Mouse (Mus musculus) embryo, embryonic 11.5 days (tissue): Measurements from ENCODE around the gene Inpp4b.

ENCODE experiments used
- DNase-seq: peaks from one replicate; pipeline ENCODE4 v3.0.0-alpha.2; 2012; ENCODE audit warnings: low read depth, low spot score

Gene Inpp4b

DNA sequence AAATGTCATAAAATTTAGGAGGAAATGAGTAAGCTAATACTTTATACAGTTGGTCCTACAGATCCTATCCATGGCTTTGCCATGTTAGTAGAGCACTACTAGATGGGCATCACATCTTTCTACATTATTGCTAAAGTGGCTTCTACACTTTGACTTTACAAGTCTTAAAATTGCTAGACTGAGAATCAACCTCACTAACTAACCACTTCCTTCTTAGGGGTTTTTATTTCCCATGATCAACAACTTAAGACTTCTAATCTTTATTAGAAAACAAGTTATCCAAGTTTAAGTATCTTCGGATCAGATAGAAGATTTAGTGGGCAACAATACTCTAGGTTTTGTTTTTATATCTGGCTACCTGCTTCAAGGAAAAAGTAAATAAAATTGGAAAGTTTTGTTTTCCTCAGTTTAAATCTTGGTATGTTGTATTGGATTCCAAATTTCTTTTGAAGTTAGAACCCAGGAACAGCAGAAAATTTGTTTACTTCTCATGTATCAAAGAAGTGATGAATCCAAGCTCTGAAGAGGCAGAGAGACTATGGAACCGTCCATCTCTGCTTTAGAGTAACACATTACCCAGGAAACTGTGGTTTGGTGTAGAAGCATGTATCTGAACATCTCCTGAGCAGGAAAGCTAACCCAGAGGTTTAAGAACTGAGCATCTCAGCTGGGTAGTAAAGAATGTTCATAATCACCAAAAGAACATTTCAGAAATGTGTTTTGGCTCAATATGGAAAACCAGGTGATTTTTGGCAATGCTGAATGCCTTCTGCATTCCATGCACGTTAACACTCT lies 361.4 kb downstream of the Inpp4b start:
- no peak for DNase-seq

- no peak for DNase-seq
Observed at GRCm38 (mm10) chr8:81707436-81707835, 365.1 kb downstream of the Inpp4b start.

DNA sequence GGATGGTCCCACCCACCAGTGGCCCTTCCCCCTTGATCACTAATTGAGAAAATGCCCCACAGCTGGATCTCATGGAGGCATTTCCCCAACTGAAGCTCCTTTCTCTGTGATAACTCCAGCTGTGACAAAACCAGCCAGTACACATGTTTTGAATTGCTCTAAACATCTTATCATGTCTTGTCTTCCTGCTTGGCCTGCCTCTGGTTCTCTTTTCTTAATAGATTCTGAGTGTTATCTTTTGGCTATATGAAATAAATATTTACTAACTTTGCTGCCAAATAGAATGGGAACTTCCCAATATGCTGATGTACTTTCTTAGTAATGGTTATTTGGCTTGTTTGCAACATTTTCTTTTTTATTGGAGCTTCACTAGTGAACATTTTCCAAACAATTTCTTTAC lies 389.0 kb downstream of the Inpp4b start:
- DNase-seq, result no peak

GRCm38 (mm10) chr8:81735655-81736054 lies 393.3 kb downstream of the Inpp4b start:
- no peak for DNase-seq

DNA sequence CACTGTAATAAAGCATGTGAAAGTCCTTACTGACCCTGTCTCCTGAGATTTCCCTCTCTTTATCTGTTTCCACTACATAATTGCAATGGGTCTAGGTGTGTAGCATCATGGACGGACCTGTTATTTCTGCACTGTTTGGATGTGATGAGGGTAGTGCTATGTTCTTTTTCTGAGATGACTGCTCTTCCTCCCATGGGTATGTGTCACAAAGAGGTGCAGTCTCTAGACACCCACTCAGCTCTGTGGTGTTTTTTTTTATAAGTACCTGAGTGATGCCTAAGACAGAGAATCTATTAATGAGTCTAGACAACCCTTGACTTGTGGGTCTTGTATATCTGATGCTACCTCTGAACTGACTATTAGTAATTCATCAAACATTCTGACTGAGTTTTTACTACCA lies 393.7 kb downstream of the Inpp4b start:
- no peak for DNase-seq

GRCm38 (mm10) chr8:81742588-81742987 lies 400.2 kb downstream of the Inpp4b start:
- DNase-seq, result no peak

DNA sequence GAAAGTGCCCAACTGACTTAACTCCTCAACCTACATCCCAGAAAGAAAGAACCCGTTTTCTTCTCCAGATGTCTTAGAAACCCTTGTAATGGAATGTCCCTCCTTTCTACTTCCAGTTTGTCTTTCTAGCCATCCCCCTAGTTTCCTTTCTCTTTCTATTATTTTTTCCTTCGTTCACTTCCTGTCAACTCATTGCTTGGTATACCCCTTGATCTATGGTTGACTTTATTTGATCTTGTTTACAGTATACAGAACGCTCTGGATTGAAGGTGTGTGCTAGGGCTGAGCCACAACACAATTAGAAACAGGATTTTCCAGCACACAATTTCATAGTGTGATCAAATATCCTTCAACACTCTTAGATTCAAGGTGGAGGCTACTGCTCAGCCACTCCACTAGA lies 400.7 kb downstream of the Inpp4b start:
- no peak for DNase-seq

DNA sequence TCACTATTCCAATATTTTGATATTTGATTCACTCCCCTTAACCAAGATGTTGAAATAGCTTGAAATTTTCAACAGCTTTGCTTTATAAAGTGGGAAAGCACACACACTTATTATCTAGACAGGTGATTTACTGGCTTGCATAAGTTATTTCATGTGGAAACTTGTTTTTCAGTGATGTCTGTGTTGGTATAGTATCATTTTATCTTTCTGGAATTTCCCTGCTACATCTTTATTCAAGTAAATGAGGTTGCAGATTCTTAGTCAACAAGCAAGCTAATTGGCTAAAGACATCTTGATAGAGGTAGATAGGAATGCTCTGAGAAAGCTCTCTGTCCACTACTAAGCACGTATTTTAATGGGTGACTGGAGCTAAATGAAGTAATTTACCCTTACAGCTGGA lies 403.1 kb downstream of the Inpp4b start:
- no peak for DNase-seq

- DNase-seq, result no peak
Observed at GRCm38 (mm10) chr8:81751159-81751558, 408.8 kb downstream of the Inpp4b start.

DNA sequence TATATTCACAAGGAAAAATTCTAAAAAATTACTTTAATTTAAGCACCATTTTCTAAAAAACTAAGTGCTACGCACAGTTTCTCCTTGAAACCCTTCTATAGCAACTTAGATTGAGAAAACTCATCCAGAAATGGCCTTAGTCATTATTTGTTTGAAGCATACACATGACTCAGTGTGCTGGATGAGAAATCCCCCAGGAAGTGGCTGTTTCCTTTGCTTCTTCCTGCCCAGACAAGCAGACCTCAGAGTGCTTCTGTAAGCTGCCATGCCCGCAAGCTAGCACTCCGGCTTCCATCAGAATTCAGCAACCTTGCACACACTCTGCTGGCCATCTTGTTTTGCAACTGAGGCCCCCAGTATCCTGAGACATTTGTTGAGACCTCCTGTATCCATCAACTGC lies 414.3 kb downstream of the Inpp4b start:
- no peak for DNase-seq

DNA sequence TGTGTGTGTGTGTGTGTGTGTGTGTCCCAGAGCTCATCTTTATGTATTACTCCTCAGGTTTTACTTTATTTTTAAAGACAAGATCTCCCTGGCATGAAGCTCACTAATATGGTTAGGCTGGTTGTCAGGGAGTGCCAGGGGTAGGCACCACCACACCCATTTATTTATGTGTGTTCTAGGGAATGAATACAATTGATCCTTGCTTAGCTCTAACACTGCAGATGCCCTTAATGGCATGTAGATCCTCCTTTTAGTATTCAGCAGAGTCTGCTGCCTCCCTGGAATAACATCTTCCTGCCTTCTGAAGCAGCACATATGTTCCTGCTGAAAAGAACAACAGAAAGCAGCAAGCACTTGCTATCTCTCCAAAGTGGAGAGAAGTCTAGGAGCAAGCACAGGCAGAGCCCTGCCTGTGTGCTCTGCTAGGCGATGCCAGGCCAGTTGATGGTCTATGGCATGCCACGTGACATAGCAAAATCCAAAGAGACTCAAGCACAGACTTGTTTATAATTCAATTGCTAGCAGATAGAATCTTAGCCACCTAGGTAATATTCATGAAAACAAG lies 415.3 kb downstream of the Inpp4b start:
- DNase-seq, result no peak

DNA sequence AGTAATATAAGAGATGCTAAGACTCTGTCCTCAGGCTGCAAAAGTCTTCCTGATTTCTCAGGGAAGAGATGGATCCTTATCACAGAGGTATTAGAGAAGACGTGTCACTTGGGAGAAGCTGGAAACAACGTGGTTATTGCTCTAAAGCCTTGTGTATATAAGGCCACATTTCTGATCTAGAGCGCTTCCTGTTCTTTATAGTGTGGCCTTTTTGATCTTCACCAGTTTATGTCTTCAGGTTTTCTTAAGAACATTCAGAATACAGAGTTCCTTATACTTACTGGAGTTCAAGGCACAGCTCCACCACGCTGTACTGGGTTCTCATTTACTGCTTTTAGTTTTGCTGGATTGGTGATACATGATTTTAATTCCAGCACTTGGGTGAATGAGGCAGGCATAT lies 419.1 kb downstream of the Inpp4b start:
- DNase-seq, result no peak

GRCm38 (mm10) chr8:81766033-81766432 lies 423.7 kb downstream of the Inpp4b start:
- DNase-seq, result no peak

DNA sequence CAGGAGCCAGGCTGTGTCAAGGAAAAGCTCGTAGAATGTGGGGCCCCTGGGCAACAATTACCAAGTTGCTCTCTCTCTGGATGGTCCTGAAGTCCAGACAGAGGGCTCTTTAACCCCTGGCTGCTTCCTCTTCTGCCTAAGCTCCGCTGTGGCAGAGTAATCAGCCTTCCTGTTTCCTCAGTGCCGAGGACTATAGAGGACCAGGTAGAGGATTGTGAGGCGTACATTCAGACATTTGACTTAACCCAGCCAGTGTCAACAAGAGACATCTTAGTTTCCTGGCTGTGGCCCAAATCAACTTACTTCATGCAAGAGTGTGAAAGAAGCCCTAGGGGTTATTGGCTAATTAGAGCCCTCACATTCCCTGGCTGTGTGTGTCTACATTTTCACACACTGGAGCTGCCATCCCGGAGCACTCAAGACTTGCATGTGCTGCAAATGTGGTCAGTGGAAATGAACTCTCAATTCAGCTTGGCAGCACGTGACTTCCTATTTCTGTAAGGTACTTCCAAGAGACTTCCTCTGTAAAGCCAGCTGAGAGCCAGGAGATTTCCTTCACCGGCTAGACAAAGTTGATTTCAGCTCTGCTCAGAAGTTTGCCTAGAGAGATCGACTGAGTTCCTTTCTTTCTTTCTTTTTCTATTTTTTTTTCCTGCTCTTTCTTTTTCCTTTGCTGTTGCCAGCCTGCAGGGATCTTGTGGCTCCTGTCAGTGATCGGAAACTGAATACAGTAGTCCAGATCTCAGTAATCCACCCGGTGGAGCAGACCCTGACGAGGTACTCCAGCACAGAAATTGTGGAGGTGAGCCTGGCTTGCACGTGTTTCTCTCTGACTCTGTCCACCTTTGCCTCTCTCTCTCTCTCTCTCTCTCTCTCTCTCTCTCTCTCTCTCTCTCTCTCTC lies 425.3 kb downstream of the Inpp4b start:
- DNase-seq, result peak; percentile 24

- no peak for DNase-seq
Observed at GRCm38 (mm10) chr8:81768313-81768675, 425.9 kb downstream of the Inpp4b start.

DNA sequence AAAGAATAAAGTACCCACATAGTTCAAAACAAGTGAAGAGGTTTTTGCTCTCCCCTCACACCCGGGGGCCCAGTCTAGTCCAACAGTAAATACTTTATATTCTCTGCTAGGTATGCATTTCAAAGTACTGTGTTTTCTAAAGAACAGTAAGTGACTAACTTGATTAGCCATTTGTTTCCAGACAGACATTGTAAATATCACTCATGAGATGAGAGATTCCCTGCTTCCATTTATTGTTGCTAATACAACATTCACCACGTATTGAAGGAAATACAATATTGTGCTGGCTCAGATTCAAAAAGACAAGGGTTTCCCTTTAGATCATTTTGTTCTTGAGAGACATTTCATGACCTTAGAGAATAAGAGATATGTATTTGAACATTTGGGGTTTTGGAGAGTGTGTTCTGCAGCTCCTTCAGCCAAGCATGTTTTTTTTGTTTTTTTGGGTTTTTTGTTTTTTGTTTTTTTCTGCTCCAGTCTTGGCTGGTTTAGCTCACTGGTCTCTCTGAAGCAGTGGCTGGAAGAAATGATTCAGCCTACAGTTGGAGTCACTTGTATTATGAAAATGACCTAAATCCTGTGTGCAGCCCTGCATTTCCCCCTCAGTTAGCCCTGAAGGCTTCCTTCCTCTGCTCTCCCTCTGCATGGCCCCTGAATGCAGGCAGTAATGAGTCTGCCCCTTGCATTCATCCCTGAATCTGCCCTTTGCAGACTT lies 426.5 kb downstream of the Inpp4b start:
- no peak for DNase-seq

DNA sequence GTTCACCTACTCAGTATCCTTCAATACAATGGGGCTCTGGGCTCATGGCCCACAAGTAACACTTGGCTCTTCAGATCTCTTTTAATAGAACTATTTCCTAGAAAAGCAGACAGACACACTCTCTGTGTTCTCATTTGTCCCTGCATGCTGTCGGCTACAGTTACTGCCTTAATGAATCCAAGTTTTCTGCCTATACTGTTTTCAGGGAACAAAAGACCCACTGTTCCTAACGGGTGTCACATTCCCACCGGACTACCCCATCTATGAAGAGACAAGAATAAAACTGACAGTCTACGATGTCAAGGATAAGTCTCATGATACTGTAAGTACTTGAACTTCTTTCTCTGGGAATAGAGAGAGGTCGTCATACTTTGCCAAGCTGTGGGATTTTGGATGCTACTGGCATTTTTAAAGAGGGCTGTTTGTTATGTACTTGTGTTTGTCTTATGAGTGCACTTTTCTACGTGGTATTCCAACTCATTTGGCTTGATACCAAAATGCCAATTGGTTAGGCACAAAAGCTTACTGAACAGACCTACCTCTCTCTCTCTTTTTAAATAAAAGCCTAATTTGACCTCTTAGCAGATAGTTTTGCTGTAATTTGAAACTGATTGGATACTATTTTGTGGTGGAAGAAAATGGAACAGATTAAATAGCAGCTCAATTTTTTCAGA lies 428.4 kb downstream of the Inpp4b start:
- DNase-seq, result no peak

- no peak for DNase-seq
Observed at GRCm38 (mm10) chr8:81772855-81773254, 430.5 kb downstream of the Inpp4b start.

- DNase-seq, result no peak
Observed at GRCm38 (mm10) chr8:81773305-81773965, 431.1 kb downstream of the Inpp4b start.

- no peak for DNase-seq
Observed at GRCm38 (mm10) chr8:81774010-81774409, 431.7 kb downstream of the Inpp4b start.

DNA sequence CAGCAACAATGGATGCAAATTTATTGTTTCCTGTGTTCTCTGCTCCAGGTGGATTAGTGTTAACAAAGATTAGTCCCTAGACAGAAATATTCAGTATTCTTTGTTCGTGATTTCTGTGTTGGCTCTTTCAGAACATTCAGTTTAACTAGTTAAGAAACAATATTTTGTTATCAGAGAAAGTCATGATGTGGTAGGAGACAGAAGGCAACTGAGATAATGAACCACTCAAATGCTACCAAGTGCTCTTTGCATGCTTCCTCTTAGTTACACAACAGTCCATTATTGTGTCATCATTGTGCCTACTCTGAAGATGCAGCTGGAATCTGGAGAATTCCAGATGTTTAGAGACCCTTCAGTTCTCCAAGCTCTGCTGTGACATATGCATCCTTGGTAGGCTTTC lies 432.1 kb downstream of the Inpp4b start:
- DNase-seq, result no peak
